Mouse (Mus musculus): ENCODE data around the gene Psmd5.
"Not testable (repeated sequence)": the region's sequence is repeated elsewhere in the genome, so short reads cannot be mapped to it uniquely, and the experiment has no call there.

Psmd5 gene

GRCm38 (mm10) chr2:34826460-34827231 is 48.1 kb downstream of the Psmd5 start:
- DNase-seq (ENCODE audit: low spot score in 2 of 2): no peak

- peak; percentile 82 to 90 for DNase-seq (ENCODE audit: low spot score in 2 of 2)
These were observed 48.8 kb downstream of the Psmd5 start, which contains the start of gene Fbxw2 for GRCm38 (mm10) chr2:34825827-34826459. TSS of gene Fbxw2 (minus strand) at chr2:34826311.

GRCm38 (mm10) chr2:34818492-34818891 is 56.3 kb downstream of the Psmd5 start:
- no peak for DNase-seq (ENCODE audit: low spot score in 2 of 2)

- not testable (repeated sequence) for DNase-seq (ENCODE audit: low spot score in 2 of 2)
These were observed 58.9 kb downstream of the Psmd5 start for GRCm38 (mm10) chr2:34815893-34816292.

- DNase-seq (ENCODE audit: low spot score in 2 of 2): no peak
These were observed 62.1 kb downstream of the Psmd5 start for GRCm38 (mm10) chr2:34812706-34813105.

GRCm38 (mm10) chr2:34810775-34811174 is 64.0 kb downstream of the Psmd5 start:
- no peak for DNase-seq (ENCODE audit: low spot score in 2 of 2)

- DNase-seq (ENCODE audit: low spot score in 2 of 2): no peak
These were observed 65.2 kb downstream of the Psmd5 start for GRCm38 (mm10) chr2:34809568-34809967.

GRCm38 (mm10) chr2:34808057-34808456 is 66.7 kb downstream of the Psmd5 start:
- DNase-seq (ENCODE audit: low spot score in 2 of 2): no peak

- no peak for DNase-seq (ENCODE audit: low spot score in 2 of 2)
These were observed 69.3 kb downstream of the Psmd5 start for GRCm38 (mm10) chr2:34805364-34805950.

- no peak for DNase-seq (ENCODE audit: low spot score in 2 of 2)
These were observed 70.0 kb downstream of the Psmd5 start for GRCm38 (mm10) chr2:34804815-34805214.

GRCm38 (mm10) chr2:34804172-34804571 is 70.6 kb downstream of the Psmd5 start:
- no peak for DNase-seq (ENCODE audit: low spot score in 2 of 2)

- no peak for DNase-seq (ENCODE audit: low spot score in 2 of 2)
These were observed 71.0 kb downstream of the Psmd5 start for GRCm38 (mm10) chr2:34803746-34804145.

- not testable (repeated sequence) for DNase-seq (ENCODE audit: low spot score in 2 of 2)
These were observed 72.1 kb downstream of the Psmd5 start for GRCm38 (mm10) chr2:34802565-34803245.

- DNase-seq (ENCODE audit: low spot score in 2 of 2): peak; percentile 91 to 93
These were observed 73.0 kb downstream of the Psmd5 start for GRCm38 (mm10) chr2:34801516-34802482.

- DNase-seq (ENCODE audit: low spot score in 2 of 2): no peak
These were observed 74.4 kb downstream of the Psmd5 start for GRCm38 (mm10) chr2:34800371-34800770.

Data from spleen, postnatal 14 days (tissue).